Mouse (Mus musculus): ENCODE measurements around the gene 1700030K09Rik.

1700030K09Rik gene

DNA sequence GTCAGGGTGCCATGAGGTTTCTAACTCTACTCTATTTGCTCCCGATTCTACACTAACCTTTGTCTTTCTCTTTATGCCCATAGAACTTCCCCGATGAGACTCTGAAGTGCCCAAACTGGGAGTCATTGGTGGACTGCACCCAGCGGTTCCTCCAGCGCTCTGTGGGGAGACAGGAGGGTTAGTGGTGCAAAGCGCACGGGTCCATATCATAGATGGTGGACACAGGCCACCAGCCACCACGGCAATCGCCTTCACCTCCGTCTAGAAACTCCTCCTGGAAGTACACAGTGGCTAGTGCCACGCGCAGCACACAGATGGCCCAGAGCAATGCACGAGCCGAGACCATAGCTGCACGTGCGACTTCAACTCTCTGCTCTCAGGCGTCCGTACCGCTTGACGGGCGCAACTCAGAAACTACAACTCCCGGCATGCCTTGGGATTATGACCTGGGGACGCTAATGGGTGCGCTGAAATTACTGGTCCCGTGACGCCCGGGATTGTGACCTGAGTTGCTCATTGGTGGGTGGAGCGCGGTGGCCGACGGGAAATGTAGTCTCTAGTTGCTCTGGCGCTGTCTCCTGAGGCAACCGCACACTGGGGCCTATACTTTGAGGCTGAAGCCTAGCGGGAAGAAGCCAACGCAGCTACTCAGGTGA is at the start of gene 1700030K09Rik, which contains the start of gene Calr3:
Gene 1700030K09Rik (plus strand): TSS at position 543 of the 656 bp plus-strand sequence.
Gene Calr3 (minus strand): TSS at position 533 of the 656 bp plus-strand sequence.
- DNase-seq: peak; percentile 96

DNA sequence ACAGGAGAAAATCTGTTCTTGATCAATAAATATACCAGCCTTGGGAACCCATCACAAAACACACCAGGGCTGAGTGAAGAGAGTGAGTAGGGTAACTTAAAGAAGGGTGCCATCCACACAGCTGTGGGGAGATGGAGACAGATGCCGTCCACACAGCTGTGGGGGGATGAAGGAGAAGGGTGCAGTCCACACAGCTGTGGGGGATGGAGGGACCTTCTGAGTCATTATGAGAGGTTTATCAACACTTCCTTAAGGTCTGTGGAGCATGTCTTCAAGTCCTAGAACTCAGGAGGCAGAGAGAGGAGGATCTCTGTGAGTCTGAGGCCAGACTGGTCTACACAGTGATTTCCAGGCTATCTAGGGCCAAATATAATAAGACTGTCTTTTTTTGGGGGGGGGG is 42.3 kb upstream of the 1700030K09Rik start:
- no peak for DNase-seq

GRCm38 (mm10) chr8:72402981-72403380 is 40.7 kb upstream of the 1700030K09Rik start:
- DNase-seq: no peak

DNA sequence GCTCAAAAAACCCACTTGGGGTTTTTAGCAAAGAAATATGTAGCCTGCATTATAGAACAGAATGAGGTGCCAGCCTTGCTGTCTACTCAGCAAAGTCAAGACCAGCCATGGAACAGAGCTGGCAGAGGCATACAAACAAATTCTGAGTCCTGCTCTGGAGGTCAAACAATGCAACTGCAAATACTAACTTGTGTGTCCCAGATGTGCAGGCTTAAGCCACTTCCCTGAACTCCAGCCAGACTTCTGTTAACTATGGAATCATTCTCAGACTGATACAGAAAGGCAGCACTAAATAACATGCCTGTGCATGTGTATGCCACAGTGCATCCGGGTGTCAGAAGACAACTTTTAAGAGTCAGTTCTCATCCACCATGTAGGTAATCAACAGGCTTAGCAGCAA is 35.8 kb upstream of the 1700030K09Rik start:
- DNase-seq: no peak

- no peak for DNase-seq
Observed at GRCm38 (mm10) chr8:72409443-72409842, 34.2 kb upstream of the 1700030K09Rik start.

DNA sequence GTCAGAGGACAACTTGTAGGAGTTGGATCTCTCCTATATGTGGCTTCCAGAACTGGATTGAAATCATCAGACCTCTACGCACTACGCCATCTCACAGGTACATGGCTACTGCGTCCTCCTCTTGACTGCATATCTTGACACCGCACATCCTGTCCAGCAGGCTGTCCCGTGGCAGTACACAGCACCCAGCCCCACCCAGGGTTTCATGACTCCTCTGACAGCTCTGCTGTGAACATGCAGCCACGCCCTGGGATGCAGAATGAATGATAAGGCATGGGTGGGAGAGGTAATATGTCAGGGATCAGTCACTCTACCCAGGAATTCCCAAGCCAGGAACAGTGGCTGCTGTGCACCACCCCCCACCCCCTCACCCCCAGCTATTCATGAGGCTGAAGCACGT is 29.8 kb upstream of the 1700030K09Rik start:
- DNase-seq: peak; percentile 95

DNA sequence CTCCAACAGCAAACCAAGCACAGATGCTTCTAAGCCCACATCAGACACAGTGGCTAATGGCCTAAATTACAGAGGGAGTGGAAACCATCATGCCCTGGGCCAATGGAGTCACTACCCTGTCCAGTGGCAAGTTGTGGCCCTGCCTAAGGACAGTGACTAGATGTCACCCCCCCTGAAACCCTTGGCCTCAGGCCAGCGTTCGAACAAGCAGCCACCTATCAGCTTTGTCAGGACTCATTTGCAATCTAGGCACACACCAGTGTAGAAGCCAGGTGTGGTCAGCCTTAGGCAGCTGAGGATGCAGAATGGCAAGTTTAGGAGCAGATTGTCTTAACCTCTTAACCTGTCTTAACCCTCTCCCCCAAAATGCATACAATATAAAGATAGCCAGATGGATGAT is 28.4 kb upstream of the 1700030K09Rik start:
- DNase-seq: peak; percentile 60

DNA sequence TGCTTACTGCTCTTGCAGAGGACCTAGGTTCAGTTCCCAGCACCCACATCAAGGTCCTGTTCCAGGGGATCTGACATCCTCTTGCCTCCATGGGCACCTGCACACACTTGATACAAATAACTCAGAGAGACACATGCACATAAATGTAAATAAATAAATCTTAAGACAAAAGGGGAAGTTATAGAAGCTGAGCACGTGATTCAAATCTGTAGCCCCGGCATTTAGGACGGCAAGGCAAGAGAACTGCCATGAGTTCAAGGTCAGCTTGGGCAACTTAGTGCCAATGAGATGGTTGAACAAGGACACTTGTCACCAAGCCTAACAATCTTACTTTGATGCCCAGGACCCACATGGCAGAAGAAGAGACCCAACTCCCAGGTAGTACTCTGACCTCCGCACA is 25.6 kb upstream of the 1700030K09Rik start:
- DNase-seq: no peak

DNA sequence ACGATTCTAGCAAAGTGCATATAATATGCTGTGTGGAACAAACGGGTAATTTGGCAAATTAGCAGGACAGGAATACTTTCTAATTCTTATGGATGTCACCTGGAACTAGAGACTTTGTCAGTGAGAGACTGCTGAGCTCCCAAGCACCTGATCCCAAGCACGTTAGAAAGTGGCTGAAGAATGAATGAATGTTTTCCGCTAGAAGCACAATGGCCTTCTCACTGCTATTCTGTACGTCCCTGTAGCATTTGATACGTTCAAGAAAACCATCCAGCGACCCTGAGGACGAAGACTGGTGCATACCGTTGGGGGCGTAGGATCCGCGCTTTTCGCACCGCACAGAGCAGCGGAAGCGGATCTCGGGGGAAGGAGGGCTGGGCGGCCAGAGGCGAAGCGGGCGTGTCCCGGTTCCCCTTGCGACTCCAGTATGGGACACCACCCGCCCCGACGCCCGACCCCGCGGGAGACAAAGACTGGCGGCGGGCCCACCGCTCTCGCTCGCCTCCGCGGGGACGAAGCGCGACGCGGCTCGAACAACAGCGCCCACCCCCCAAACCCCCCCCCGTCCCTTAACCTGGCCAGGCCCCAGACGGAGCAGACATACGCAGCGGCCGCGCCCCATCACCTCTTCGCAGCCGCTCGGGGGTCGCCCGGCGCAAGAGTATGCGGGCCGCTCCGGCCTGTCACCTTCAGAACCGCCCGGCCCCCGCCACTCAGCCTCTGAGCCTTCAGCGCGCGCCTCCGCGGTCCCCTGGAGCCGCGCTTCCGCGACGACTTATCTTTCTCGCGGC is 22.9 kb upstream of the 1700030K09Rik start:
- DNase-seq: peak; percentile 81

- peak; percentile 100 for DNase-seq
Observed at GRCm38 (mm10) chr8:72421362-72422335, 22.0 kb upstream of the 1700030K09Rik start, which contains the start of gene Eps15l1. Eps15l1 (minus strand) TSS chr8:72421460.

- DNase-seq: no peak
Observed at GRCm38 (mm10) chr8:72422926-72423325, 20.8 kb upstream of the 1700030K09Rik start.

GRCm38 (mm10) chr8:72429676-72430075 is 14.0 kb upstream of the 1700030K09Rik start:
- peak; percentile 54 for DNase-seq

GRCm38 (mm10) chr8:72434952-72435351 is 8.7 kb upstream of the 1700030K09Rik start:
- DNase-seq: peak; percentile 41

DNA sequence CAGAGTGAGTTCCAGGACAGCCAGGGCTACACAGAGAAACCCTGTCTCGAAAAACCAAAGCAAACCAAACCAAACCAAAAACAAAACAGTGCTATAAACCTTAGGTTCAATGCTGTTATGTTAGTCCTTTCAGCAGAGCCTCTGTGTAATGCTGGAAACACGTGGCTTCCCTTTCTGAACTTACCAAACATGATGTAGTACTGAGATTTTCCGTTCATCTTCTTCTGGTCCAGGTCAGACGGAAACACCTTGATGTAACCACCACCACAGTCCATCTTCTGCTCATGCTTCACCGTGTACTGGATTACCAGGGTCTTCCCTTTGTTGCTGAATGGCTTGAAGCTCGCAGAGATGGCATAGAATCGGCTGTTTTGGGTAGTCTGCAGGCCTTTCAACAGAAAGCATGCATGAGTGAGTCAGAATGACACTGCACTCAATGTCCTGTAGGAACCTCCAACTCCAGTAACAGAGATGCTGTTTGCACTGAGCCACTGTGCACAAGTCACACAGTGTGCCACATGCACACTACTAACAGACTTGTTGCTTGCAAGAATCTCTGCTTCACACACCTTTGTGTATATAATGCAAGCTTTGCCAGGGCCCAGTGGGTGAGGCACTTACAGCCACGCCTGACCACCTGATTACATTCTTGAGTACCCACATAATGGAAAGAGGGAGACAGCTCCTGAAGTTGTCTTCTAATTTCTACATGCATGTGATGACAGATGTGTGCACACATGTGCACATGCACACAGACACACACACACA is 5.2 kb upstream of the 1700030K09Rik start:
- no peak for DNase-seq

GRCm38 (mm10) chr8:72443994-72444350 is 292 bp downstream of the 1700030K09Rik start:
- no peak for DNase-seq

DNA sequence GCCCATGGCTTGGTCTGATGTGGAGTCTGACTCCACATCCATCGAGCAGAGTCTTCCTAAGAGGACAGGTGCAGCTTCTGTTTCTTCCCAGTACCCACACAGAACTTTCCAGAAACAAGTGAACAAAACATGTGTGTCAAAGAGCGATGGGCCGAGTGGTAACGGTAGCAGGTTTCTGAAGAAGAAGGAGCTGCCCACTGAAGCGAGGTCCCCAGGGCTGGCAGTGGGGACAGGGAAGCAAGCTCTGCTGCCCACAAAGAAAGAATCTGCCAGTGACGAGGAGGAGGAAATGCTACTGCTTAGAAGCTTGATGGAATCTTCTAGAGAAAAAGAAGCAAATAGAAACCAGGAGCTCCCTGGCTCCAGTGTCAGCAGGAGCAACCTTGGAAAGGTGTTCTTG is 1.4 kb downstream of the 1700030K09Rik start:
- no peak for DNase-seq

DNA sequence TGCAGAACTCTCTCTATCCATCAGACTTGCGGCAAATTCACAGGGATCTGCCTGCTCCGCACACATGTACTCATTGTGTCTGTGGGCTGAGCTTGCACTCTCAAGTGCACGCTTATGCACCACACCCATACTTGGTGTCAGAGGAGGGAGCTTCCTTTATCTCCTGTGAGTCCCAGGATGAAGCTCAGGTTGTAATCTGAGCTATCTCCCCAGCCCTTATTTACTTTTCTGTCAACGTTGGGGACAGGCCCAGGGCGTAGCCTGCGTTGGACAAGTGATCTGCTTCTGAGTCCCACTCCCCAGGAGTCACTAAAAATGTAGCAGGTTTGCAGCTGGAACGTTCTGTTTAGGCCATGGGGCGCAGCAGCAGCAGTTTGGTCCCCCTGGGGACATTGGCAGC is 7.8 kb downstream of the 1700030K09Rik start:
- peak; percentile 29 for DNase-seq

- DNase-seq: no peak
Observed at GRCm38 (mm10) chr8:72453904-72454303, 10.2 kb downstream of the 1700030K09Rik start.

DNA sequence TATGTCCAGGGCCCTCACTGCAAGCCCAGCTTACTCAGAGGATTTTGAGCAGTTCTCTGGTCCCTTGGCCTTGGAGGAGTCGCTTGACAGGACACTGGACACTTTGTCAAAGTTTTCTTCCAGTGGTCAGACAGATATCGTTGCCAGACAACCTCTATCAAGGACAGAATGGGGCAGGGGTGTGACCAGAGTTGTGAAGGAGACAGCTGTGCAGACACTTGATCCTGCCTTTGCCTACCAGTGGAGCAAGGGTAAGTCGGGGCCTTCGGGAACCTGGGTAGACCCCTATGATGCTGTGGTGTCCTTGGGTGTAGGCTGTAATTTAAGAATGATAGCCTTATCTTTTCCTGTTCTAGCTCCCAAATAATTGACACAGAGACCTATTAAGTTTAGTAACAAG is 11.6 kb downstream of the 1700030K09Rik start:
- no peak for DNase-seq

- DNase-seq: no peak
Observed at GRCm38 (mm10) chr8:72457806-72458205, 14.1 kb downstream of the 1700030K09Rik start.

GRCm38 (mm10) chr8:72458457-72458856 is 14.8 kb downstream of the 1700030K09Rik start:
- no peak for DNase-seq

GRCm38 (mm10) chr8:72459881-72460533 is 16.3 kb downstream of the 1700030K09Rik start:
- no peak for DNase-seq

All from liver (tissue).